Mouse (Mus musculus): Measurements from ENCODE around the gene Oser1. TPM values are rescaled to one million over a fixed set of nuclear protein-coding genes. Genes with fewer than 3 reads are reported as not detected.

Oser1 gene
- polyA plus RNA-seq, 2 experiments, result 12.8 to 31.3 TPM

DNA sequence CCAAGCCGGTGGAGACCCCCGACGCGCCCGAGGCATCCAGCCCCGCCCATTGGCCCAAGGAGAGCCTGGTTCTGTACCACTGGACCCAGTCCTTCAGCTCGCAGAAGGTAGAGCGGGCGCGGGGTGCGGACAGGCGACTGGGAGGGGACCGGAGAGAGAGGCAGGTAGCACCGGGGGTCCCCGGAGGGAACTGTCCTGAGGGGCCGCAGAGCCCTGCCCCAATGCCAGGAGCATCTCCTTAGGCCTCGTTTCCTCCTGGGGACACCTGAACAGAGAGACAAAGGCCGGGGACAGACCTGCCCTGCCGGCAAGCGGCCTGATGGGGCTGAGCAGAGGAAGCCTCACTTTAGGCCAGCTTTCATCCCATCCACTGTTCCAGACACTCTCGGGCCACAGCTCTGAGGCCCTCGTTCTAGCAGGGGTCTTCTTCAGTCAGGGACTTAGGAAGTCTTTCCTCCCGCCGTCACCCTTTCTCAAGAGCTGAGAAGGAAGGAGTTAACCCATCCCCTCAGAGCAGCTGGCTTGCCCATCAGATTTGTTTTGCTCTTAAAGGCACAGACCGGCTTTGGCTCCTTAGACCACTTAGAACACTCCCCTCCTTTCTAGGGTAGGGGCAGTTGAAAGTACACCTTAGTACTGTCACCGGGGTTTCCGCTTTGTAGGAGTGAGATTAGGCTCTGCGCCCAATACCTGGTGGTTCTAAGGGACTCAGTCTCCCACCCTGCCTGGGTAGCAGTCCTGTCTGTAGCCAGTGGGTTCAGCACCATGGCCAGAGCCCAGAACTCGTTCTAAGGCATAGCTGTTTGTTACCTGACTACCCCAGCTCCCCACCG is 14.3 kb upstream of the Oser1 start:
- no peak for DNase-seq (ENCODE audit: low read depth in 3 of 3, low spot score in 3 of 3)
- no peak overlapping the region for H3K27ac ChIP-seq
- H3K4me1 ChIP-seq (replicated peaks; ENCODE audit: control insufficient read depth in 2 of 2, insufficient read depth in 2 of 2, low read length in 1 of 2), result no peaks in the 10 kb centered on the region
- ATAC-seq (ENCODE audit: insufficient read depth), result no peak
- TF ChIP-seq CTCF (IDR thresholded peaks at IDR 0.05; ENCODE audit: low read depth), result no peak
- TF ChIP-seq EP300 (IDR thresholded peaks at IDR 0.05; ENCODE audit: low read depth), result no peak
- H3K36me3 ChIP-seq (replicated peaks; ENCODE audit: control insufficient read depth, insufficient read depth, low read depth), result no peaks in the 10 kb centered on the region
- H3K4me3 ChIP-seq (ENCODE audit: insufficient read depth in 1 of 2, low read depth in 2 of 2, low read length in 2 of 2), result no peak overlapping the region
- no peaks in the 10 kb centered on the region for H3K9me3 ChIP-seq (ENCODE audit: control insufficient read depth, low read length)
- no peak overlapping the region for H3K9ac ChIP-seq (replicated peaks)
- no peak overlapping the region for H3K4me2 ChIP-seq (ENCODE audit: low read depth)
- 3% methylated on average over 30 of the region's 30 CpGs for WGBS (ENCODE audit: insufficient replicate concordance)
- H3K27me3 ChIP-seq (ENCODE audit: control insufficient read depth, insufficient read depth, low read length), result peaks cover 12% of the 10 kb centered on the region

DNA sequence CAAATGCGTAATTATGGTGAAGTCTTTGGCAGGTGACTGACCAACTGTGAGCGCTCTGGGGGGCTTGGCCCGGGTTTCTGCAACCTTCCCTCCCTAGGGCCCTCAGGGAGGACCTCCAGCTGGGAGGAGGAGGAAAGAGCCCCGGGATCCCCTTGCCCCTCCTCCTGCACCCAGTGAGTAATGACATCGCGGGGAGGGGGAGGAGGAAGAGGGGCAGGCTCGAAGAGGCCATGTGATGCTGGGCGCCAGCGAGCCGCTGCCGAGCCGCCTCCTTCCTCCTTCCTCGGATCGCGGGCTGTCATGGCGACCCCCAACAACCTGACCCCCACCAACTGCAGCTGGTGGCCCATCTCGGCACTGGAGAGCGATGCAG is 13.7 kb upstream of the Oser1 start, which contains the start of gene Gdap1l1:
Gene Gdap1l1 (plus strand): TSS at position 231 of the 373 bp plus-strand sequence.
- DNase-seq (ENCODE audit: low read depth in 3 of 3, low spot score in 3 of 3) (no peak), ATAC-seq (ENCODE audit: insufficient read depth) (no peak)
- Histone ChIP-seq H3K4me1 (replicated peaks; ENCODE audit: control insufficient read depth in 2 of 2, insufficient read depth in 2 of 2, low read length in 1 of 2) (no peaks in the 10 kb centered on the region), H3K9ac (replicated peaks) (no peak within 1 kb of the TSS), H3K4me2 (ENCODE audit: low read depth) (no peak within 1 kb of the TSS), H3K36me3 (replicated peaks; ENCODE audit: control insufficient read depth, insufficient read depth, low read depth) (no peaks in the 10 kb centered on the region), H3K9me3 (ENCODE audit: control insufficient read depth, low read length) (no peaks in the 10 kb centered on the region), H3K27me3 (ENCODE audit: control insufficient read depth, insufficient read depth, low read length) (peaks cover 12% of the 10 kb centered on the region), H3K27ac (no peak within 1 kb of the TSS), H3K4me3 (ENCODE audit: insufficient read depth in 1 of 2, low read depth in 2 of 2, low read length in 2 of 2) (no peak within 1 kb of the TSS)
- WGBS (ENCODE audit: insufficient replicate concordance), result 3% methylated on average over 18 of the region's 18 CpGs
- TF ChIP-seq CTCF (IDR thresholded peaks at IDR 0.05; ENCODE audit: low read depth), result no peak
- no peak for TF ChIP-seq EP300 (IDR thresholded peaks at IDR 0.05; ENCODE audit: low read depth)

DNA sequence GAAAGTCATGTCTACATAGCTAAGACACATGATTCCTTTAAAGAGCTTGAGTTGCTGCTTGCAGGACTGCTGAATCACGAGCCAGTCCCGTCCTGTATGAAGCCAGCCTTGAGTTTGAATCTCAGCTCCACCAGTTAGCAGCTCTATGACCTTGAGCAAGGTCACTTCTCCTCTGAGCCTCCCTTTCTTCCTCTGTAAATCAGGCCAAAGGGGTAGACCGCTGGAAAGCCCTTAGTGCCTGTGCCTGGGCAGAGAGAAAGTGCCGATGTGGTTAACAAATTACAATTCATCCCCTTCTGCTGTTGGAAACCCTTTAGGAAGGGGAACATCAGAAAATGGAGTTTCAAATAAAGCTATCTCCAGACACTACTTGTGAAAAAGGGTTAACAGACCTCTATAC is 13.3 kb upstream of the Oser1 start:
- no peaks in the 10 kb centered on the region for H3K4me1 ChIP-seq (replicated peaks; ENCODE audit: control insufficient read depth in 2 of 2, insufficient read depth in 2 of 2, low read length in 1 of 2)
- no peaks in the 10 kb centered on the region for H3K36me3 ChIP-seq (replicated peaks; ENCODE audit: control insufficient read depth, insufficient read depth, low read depth)
- TF ChIP-seq EP300 (IDR thresholded peaks at IDR 0.05; ENCODE audit: low read depth) (no peak), CTCF (IDR thresholded peaks at IDR 0.05; ENCODE audit: low read depth) (no peak)
- DNase-seq (ENCODE audit: low read depth in 3 of 3, low spot score in 3 of 3), result no peak
- WGBS (ENCODE audit: insufficient replicate concordance), result 34% methylated on average over 4 of the region's 4 CpGs
- no peak overlapping the region for H3K4me3 ChIP-seq (ENCODE audit: insufficient read depth in 1 of 2, low read depth in 2 of 2, low read length in 2 of 2)
- H3K27me3 ChIP-seq (ENCODE audit: control insufficient read depth, insufficient read depth, low read length), result peaks cover 12% of the 10 kb centered on the region
- no peak overlapping the region for H3K4me2 ChIP-seq (ENCODE audit: low read depth)
- H3K27ac ChIP-seq, result no peak overlapping the region
- no peak for ATAC-seq (ENCODE audit: insufficient read depth)
- no peak overlapping the region for H3K9ac ChIP-seq (replicated peaks)
- H3K9me3 ChIP-seq (ENCODE audit: control insufficient read depth, low read length), result no peaks in the 10 kb centered on the region

DNA sequence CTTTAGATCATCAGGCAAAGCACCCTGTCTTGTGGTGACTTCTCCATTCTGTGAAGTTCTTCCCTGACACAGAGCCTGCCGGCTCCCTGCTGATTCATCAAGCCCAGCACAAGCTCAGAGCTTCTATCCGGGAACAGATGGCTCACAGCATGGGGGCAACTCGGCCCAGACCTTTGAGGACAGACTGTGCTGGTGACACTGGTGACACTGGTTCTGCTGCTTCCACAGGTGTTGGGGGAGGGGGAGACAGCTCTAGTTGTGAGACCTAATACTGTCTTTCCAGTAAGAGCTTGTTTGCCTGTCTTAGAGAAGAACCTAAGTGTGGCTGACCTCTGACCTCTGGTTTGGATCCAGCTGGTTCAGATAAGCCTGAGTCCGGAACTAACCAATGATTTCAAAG is 9.5 kb upstream of the Oser1 start:
- no peaks in the 10 kb centered on the region for H3K4me1 ChIP-seq (replicated peaks; ENCODE audit: control insufficient read depth in 2 of 2, insufficient read depth in 2 of 2, low read length in 1 of 2)
- WGBS (ENCODE audit: insufficient replicate concordance), result 16% methylated on average over 4 of the region's 4 CpGs
- H3K9ac ChIP-seq (replicated peaks), result no peak overlapping the region
- ATAC-seq (ENCODE audit: insufficient read depth), result no peak
- no peaks in the 10 kb centered on the region for H3K36me3 ChIP-seq (replicated peaks; ENCODE audit: control insufficient read depth, insufficient read depth, low read depth)
- H3K27me3 ChIP-seq (ENCODE audit: control insufficient read depth, insufficient read depth, low read length), result peaks cover 9% of the 10 kb centered on the region
- no peaks in the 10 kb centered on the region for H3K9me3 ChIP-seq (ENCODE audit: control insufficient read depth, low read length)
- H3K27ac ChIP-seq, result no peak overlapping the region
- no peak overlapping the region for H3K4me3 ChIP-seq (ENCODE audit: insufficient read depth in 1 of 2, low read depth in 2 of 2, low read length in 2 of 2)
- TF ChIP-seq CTCF (IDR thresholded peaks at IDR 0.05; ENCODE audit: low read depth) (no peak), EP300 (IDR thresholded peaks at IDR 0.05; ENCODE audit: low read depth) (no peak)
- H3K4me2 ChIP-seq (ENCODE audit: low read depth), result no peak overlapping the region
- no peak for DNase-seq (ENCODE audit: low read depth in 3 of 3, low spot score in 3 of 3)

DNA sequence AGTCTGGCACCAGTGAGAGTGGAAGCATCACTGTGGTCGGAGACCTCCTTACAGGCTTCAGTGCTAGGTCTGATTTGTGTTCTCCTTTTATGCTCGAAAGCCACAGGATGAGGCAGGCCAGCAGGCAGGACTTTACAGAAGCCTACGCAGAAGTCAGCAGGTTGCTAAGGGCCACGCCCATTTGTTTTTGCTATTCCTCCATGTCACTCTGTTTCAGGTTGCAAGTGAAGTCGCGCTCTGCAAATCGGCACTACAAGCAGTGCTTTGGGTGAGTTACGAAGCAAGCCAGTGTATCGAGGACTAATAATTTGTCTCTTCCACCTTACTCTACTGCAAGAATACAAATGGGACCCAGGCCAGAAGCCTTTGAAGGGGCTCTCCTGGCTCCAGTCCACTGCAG is 6.8 kb upstream of the Oser1 start:
- Histone ChIP-seq H3K36me3 (replicated peaks; ENCODE audit: control insufficient read depth, insufficient read depth, low read depth) (no peaks in the 10 kb centered on the region), H3K9ac (replicated peaks) (no peak overlapping the region), H3K9me3 (ENCODE audit: control insufficient read depth, low read length) (no peaks in the 10 kb centered on the region), H3K4me3 (ENCODE audit: insufficient read depth in 1 of 2, low read depth in 2 of 2, low read length in 2 of 2) (no peak overlapping the region), H3K27ac (no peak overlapping the region), H3K4me1 (replicated peaks; ENCODE audit: control insufficient read depth in 2 of 2, insufficient read depth in 2 of 2, low read length in 1 of 2) (no peaks in the 10 kb centered on the region), H3K4me2 (ENCODE audit: low read depth) (no peak overlapping the region), H3K27me3 (ENCODE audit: control insufficient read depth, insufficient read depth, low read length) (no peaks in the 10 kb centered on the region)
- 69% methylated on average over 9 of the region's 9 CpGs for WGBS (ENCODE audit: insufficient replicate concordance)
- no peak for ATAC-seq (ENCODE audit: insufficient read depth)
- no peak for DNase-seq (ENCODE audit: low read depth in 3 of 3, low spot score in 3 of 3)
- no peak for TF ChIP-seq EP300 (IDR thresholded peaks at IDR 0.05; ENCODE audit: low read depth)
- TF ChIP-seq CTCF (IDR thresholded peaks at IDR 0.05; ENCODE audit: low read depth), result no peak

All from liver, embryonic 14.5 days (tissue).